Mouse (Mus musculus): ENCODE measurements around the gene Duoxa1. TPM values are rescaled to one million over a fixed set of nuclear protein-coding genes. Genes with fewer than 3 reads are reported as not detected.

Gene Duoxa1
- not detected for total RNA-seq (2023)

DNA sequence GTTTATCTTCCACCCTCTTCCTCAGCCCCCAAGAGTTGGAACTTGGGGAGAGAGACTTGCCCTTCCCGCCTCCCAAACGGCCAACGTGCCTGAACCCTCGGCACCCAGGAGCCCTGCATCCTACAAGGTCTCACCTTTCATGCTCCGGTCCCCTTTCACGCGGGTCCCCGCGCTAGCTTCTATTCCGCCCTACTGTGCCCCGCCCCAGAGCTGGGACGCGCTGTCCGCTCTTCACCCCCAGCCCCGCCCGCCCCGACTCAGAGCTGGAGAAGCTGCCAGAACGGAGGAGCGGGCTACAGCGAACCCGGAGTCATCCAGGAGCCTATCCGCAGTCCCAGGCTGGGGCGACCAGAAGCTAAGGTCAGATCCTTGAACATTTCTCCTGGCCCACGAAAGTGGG, at the start of gene Duoxa1:
TSS of gene Duoxa1 (minus strand) at position 195 of the 400 bp plus-strand sequence.

DNA sequence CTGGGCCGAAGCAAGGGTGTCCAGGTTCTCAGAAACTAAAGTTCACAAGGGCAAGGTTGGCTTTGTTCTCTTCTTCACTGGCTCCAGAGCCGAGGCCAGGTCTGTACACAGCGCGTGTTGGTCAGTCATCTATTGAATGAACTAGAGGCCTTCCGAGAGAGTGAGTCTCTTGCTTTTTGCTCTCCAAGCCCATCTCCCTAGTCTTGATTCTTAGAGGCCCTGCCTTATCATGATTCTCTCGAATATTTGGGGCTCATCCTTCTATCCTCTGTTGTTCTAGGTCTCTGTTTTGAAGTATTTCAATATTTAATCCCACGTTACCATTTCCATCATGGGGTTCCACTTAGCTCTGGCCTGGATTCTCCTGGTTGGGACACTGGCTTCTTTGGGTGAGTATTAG, 1.8 kb upstream of the Duoxa1 start, which contains the start of gene Duox1:
TSS of gene Duox1 (plus strand) at position 301 of the 400 bp plus-strand sequence.

DNA sequence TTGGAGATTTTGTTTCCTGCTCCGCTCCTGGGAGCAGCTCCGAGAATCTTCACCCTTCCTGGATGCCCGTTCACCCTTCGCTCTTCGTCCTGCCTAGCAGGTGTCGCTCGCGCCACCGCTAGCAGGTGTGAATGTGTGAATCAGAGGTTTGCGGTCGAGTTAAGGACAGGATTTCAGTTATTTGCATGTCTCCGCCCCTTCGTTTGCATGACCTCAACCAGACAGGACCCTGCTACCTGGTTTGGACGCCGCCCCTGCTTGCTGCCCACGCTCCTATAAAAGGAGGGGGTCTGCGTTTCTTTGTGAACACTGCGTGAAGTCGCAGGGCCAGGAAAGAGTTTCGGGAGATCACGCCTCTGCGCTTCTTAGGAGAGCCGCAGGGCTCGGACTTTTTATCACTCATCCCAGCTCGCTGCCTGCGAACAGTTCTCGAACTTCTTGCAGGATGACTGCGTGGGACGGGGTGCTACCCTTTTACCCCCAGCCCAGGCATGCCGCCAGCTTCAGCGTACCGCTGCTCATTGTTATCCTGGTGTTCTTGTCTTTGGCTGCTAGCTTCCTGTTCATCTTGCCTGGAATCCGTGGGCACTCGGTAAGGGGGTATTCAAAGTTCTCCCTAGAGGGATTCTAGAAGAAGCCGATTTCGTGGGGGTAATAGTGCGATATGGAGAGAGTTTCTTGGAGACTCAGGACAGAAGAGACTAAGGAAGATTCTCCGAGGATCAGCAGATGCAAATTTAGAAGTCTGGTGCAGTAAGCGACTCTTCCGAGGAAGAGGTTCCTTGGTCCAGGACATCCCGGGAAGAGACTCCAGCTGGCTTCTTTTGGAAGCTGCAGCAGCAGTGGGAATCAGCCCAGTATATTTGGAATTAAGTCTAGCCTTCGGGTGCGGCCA, 14.7 kb downstream of the Duoxa1 start, which contains the start of gene Duoxa2:
TSS of gene Duoxa2 (plus strand) at position 305 of the 895 bp plus-strand sequence.

DNA sequence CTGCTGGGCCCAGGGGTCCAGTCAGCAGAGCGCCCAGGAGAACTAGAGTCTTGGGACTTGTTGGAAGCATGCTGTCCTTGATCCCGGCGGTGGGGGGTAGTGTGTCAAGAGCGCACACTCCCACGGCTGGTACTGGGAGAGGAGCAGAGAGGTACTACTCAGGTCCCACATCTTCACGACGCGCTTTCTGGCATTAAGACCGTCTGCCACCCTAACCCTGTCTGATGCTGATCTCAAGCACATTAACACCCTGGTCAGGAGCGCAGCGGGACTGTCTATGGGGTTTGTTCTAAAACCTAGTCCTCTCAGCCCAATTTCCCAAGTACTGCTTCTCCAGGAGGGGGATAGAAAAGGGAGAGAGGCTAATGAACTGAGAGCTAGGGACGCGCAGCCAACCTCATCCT, 15.4 kb downstream of the Duoxa1 start, which contains the start of gene Duox2:
TSS of gene Duox2 (minus strand) at position 354 of the 404 bp plus-strand sequence.

Other genes with a start within 250 kb of the Duoxa1 start
- gene Spg11, start 195.3 kb downstream of the Duoxa1 start, total RNA-seq (2023) = 10 to 100 TPM; 22.7 to 24.5 TPM
- gene B2m, start 166.0 kb downstream of the Duoxa1 start, total RNA-seq (2023) = 1,000 to 10,000 TPM; 1,165 to 1,269 TPM
- under 1 TPM in 1 of 2 experiments, not detected in 1; 0.26 TPM for gene Trim69, start 153.0 kb downstream of the Duoxa1 start, total RNA-seq (2023)
- gene Patl2, start 127.5 kb downstream of the Duoxa1 start, total RNA-seq (2023) = not detected
- not detected for gene Terb2, start 127.5 kb downstream of the Duoxa1 start, total RNA-seq (2023)
- 10 to 100 TPM; 19.2 to 20.6 TPM for gene Sord, start 79.0 kb downstream of the Duoxa1 start, total RNA-seq (2023)
- not detected for gene Duox2, start 15.3 kb downstream of the Duoxa1 start, total RNA-seq (2023)
- not detected for gene Duoxa2, start 14.8 kb downstream of the Duoxa1 start, total RNA-seq (2023)
- not detected for gene Duox1, start 1.9 kb upstream of the Duoxa1 start, total RNA-seq (2023)
- gene Shf, start 55.4 kb upstream of the Duoxa1 start, total RNA-seq (2023) = 1 to 10 TPM; 2.8 to 3.4 TPM
- gene Slc28a2, start 112.7 kb upstream of the Duoxa1 start, total RNA-seq (2023) = 10 to 100 TPM; 40.3 to 44.5 TPM
- gene Gm14085, start 171.2 kb upstream of the Duoxa1 start, total RNA-seq (2023) = 1 to 10 TPM; 3.8 to 4.7 TPM

All from neutrophil, adult 83 days (primary cell).